In genomic region chr11:90002231-90002986, GRCm38 (mm10) we compare ENCODE assay signal across 7 mouse cellular contexts. TPM values are rescaled to one million over a fixed set of nuclear protein-coding genes. Genes with fewer than 3 reads are reported as not detected.
DNase-seq lines count a peak whose midpoint lies in the region; ATAC-seq and TF ChIP-seq lines count a peak whose summit lies in the region.

Pctp (minus strand) TSS chr11:90002894.

- TF ChIP-seq POLR2A in cortical plate, adult 2 months (IDR thresholded peaks at IDR 0.05; ENCODE audit: extremely low read depth, insufficient read depth, low read length) = no peak

- H3K4me3 ChIP-seq in cortical plate, adult 2 months (ENCODE audit: insufficient read depth, low read length) = peak within 1 kb of the TSS; percentile 26
- peak within 1 kb of the TSS; percentile 52 for H3K4me3 ChIP-seq in limb, embryonic 11.5 days (ENCODE audit: low read depth, low read length)
- peak within 1 kb of the TSS; percentile 54 for H3K4me3 ChIP-seq in midbrain, embryonic 12.5 days

- WGBS in limb, embryonic 11.5 days = 11% methylated on average over 35 of the region's 35 CpGs
- 16% methylated on average over 35 of the region's 35 CpGs for WGBS in midbrain, embryonic 12.5 days

- TF ChIP-seq CTCF in cortical plate, adult 2 months (IDR thresholded peaks at IDR 0.05; ENCODE audit: extremely low read depth, insufficient read depth, low read length) = no peak

- H3K36me3 ChIP-seq in limb, embryonic 11.5 days (ENCODE audit: control insufficient read depth, insufficient read depth, low read length) = no peaks in the 10 kb centered on the region
- no peaks in the 10 kb centered on the region for H3K36me3 ChIP-seq in midbrain, embryonic 12.5 days

- intact Hi-C loops in gastrocnemius, postnatal 14 days (cut with DNase I; ENCODE audit: low total_unique reads) = no loop called here

- peak; percentile 95 for ATAC-seq in limb, embryonic 11.5 days (ENCODE audit: insufficient number of reproducible peaks, low FRiP score, low TSS enrichment, low read depth)
- peak; percentile 95 for ATAC-seq in midbrain, embryonic 12.5 days (ENCODE audit: low FRiP score, low read depth)

- peak; percentile 71 to 73 for DNase-seq in adrenal gland, adult 18-20 months (ENCODE audit: low spot score in 2 of 2)
- peak; percentile 81 for DNase-seq in gastrocnemius, postnatal 14 days
- peak; percentile 88 for DNase-seq in induced T-regulatory cell, adult 2 months (ENCODE audit: low read depth)
- DNase-seq in limb, embryonic 11.5 days (ENCODE audit: low spot score) = peak; percentile 87
- DNase-seq in spleen, adult 12 weeks (ENCODE audit: low spot score) = peak; percentile 58

- H3K27me3 ChIP-seq in limb, embryonic 11.5 days (ENCODE audit: control insufficient read depth, insufficient read depth, low read length) = no peaks in the 10 kb centered on the region
- no peaks in the 10 kb centered on the region for H3K27me3 ChIP-seq in midbrain, embryonic 12.5 days

- H3K9ac ChIP-seq in limb, embryonic 11.5 days (ENCODE audit: low read length) = peak within 1 kb of the TSS; percentile 68
- H3K9ac ChIP-seq in midbrain, embryonic 12.5 days (replicated peaks) = peak within 1 kb of the TSS; percentile 69

- peak within 1 kb of the TSS; percentile 86 for H3K4me2 ChIP-seq in limb, embryonic 11.5 days (ENCODE audit: low read depth, severe bottlenecking)
- H3K4me2 ChIP-seq in midbrain, embryonic 12.5 days (replicated peaks) = peak within 1 kb of the TSS; percentile 79

- H3K9me3 ChIP-seq in limb, embryonic 11.5 days (ENCODE audit: control insufficient read depth, low read length) = no peaks in the 10 kb centered on the region
- H3K9me3 ChIP-seq in midbrain, embryonic 12.5 days = no peaks in the 10 kb centered on the region

- no peak within 1 kb of the TSS for H3K27ac ChIP-seq in cortical plate, adult 2 months (ENCODE audit: insufficient read depth, low read length)
- H3K27ac ChIP-seq in limb, embryonic 11.5 days (replicated peaks; ENCODE audit: low read depth, low read length) = no peak within 1 kb of the TSS
- H3K27ac ChIP-seq in midbrain, embryonic 12.5 days (replicated peaks) = no peak within 1 kb of the TSS

- H3K4me1 ChIP-seq in cortical plate, adult 2 months (ENCODE audit: control insufficient read depth, insufficient read depth, low read length) = no peaks in the 10 kb centered on the region
- no peaks in the 10 kb centered on the region for H3K4me1 ChIP-seq in limb, embryonic 11.5 days (ENCODE audit: control insufficient read depth, insufficient read depth, low read length)
- 0 out of 2 replicates have a peak, but pooled peaks cover 7% of the 10 kb centered on the region for H3K4me1 ChIP-seq in midbrain, embryonic 12.5 days

RNA-seq across cellular contexts. Expression of gene Pctp, which starts in this region (rescaled TPM):
- total RNA-seq in adrenal gland, adult 18-20 months (2021) = 1 to 10 TPM; 6.7 to 7.1 TPM
- 1.6 TPM in 2 replicates for polyA plus RNA-seq in cortical plate, adult 2 months (2012; rRNA removed)
- total RNA-seq in gastrocnemius, postnatal 14 days (2021) = 1 to 10 TPM; 2.6 to 3.0 TPM
- polyA plus RNA-seq in limb, embryonic 11.5 days (2014; fragmentation: Nextera tagmentation; extraction: Ambion mirVana) = 11.1 and 14.8 TPM in 2 replicates
- polyA plus RNA-seq in midbrain, embryonic 12.5 days (2016; fragmentation: Nextera tagmentation; extraction: Ambion mirVana) = 6.2 and 8.0 TPM in 2 replicates
